Mouse (Mus musculus): ENCODE results near the gene Lpp.
A peak's percentile ranks its signal among the peaks of the same experiment; 100 is the strongest.

Gene Lpp

GRCm38 (mm10) chr16:24441338-24441737, 48.0 kb downstream of the Lpp start:
- no peak for DNase-seq

DNA sequence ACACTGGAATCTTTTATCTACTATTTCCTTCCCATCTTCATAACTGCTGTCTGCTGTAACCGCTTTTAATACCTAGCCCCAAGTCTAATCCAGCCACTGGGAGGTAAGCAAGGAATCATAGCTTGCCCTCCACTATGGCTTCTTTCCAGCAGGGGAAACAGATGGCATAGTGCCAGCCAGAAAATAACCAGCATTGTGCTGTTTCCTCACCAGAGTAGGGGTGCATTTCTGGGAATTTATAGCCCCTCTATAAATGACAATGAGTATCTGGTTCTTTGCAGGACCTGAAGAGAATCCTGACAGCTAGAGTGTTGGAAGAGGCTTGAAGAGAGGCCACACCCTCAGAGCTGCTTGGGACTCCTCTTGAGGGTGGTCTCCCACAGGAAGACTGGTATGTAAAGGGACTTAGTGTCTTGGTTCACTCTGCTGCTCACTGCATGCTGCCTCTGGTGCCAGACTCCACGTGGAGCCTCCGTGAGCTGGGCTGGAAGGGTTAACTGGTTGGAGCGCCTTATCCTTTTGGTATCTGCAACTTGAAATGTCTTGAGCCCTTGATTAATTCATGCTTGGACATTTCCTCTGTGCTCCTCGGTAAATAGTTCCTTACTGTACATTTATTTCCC, 49.3 kb downstream of the Lpp start:
- no peak for DNase-seq

DNA sequence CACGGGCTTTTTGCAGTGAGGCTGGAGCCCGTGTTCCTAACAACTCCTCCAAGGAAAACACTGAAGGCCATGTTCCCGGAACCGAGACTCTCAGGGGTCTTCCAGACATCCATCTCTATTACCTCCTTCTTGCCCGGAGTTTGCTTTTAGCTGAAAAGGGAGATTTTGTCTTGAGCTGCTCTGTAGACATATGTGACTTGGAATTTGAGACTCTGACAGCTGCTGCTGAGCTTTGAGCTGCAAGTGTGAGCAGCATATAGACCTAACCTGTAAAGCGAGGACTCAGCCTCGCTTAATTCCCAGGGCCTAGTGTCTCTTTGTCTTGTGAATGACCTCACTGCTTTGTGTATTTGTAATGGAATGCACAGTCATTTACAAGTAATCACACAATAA, 49.8 kb downstream of the Lpp start:
- DNase-seq = no peak

GRCm38 (mm10) chr16:24443555-24443954, 50.2 kb downstream of the Lpp start:
- no peak for DNase-seq

- no peak for DNase-seq
Observed at GRCm38 (mm10) chr16:24444818-24445217, 51.5 kb downstream of the Lpp start.

DNA sequence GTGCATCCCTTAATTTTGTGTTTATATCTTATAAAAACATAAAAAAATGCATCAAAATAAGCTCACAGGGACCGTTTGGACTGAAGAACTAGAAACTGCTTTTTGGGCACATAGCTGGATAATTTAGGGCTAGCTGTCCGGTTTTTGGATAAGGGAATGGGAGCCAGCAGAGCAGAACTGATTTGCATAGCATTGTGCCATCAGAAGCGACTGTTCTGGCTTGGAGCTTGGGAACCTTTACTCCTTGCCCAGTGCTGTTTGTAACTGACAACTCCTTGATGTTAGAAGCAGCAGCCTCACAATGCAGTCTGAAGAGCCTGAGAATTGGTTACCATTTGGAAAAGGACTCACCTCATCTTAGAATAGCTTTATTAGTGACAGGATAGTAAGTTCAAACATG, 52.2 kb downstream of the Lpp start:
- DNase-seq = no peak

- DNase-seq = no peak
Observed at GRCm38 (mm10) chr16:24446449-24446848, 53.1 kb downstream of the Lpp start.

DNA sequence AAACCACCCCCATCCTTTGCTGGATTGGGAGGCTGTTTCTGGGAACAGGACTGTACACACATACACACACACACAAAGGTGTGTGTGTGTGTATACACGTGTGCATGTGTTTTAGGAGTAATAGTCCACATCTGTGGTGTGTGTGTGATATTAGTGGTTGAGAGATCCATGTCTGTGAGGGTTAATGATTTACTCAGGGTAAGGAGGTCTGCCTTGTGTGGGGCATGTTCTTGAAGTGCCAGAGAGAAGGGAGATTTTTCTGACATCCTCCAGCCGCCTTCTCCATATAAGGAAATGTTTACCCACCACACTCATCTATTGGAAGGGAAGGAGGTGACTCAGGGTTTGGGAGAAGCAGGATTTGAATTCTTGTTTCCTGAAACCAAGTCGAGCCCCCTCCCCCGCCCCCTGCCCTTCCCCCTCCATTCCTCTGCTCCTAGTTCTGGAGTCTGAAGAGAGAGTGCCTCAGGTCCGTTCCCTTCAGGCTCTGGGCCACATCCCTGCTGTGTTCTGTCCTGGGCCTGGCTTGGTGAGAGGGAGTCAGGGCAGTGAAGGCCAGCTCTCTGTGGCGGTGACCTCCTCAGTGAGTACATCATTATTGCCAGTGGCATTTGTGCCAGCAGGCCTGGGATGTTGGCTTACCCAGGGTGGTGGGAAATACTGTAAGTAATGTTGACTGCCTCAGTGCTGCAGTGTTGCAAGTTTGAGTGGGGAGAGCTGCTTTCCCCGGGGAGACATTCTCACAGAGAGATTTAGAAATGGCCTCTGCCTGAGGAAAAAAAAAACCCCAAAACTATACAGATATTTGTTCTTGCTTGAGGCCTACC, 54.6 kb downstream of the Lpp start:
- DNase-seq = no peak

DNA sequence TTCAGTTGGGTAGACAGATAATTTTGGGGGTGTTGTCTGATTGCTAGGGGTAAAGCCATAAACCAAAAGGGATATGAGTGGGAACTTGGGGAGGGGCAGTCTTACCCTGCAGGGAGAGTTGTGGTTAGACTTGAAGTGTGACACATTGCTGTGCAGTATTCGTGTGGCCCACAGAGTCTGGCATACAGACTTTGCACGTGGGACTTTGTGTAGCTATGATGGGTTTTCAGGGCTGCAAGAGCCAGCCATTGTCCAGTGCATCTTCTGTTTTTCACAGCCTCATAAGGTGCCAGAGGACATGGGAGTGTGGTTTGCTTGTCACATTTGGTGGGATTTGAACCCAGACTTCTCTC, 55.2 kb downstream of the Lpp start:
- DNase-seq = peak; percentile 44

- peak; percentile 41 for DNase-seq
Observed at GRCm38 (mm10) chr16:24449806-24450205, 56.5 kb downstream of the Lpp start.

DNA sequence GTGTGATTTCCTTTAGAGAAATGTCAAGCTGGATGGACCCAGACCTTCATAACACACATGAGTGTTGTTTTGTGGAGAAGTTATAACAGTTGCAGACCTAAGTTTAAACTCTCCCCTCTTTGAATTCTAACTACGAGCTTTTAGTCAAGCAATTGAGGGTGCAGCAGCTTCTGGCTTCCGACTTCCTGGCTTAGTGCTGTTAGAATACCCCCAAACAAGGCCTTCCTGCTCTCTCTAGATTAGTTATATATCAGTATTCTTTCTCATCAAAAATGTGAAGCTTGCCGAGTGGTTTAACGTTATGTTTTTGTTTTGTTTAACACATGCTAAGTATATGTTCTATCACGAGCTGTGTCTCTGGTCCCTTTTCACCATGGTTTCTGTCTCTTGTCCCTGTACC, 56.9 kb downstream of the Lpp start:
- DNase-seq = peak; percentile 56

- DNase-seq = no peak
Observed at GRCm38 (mm10) chr16:24451123-24451522, 57.8 kb downstream of the Lpp start.

- no peak for DNase-seq
Observed at GRCm38 (mm10) chr16:24453536-24453935, 60.2 kb downstream of the Lpp start.

GRCm38 (mm10) chr16:24454493-24454892, 61.2 kb downstream of the Lpp start:
- DNase-seq = no peak

- no peak for DNase-seq
Observed at GRCm38 (mm10) chr16:24455361-24455855, 62.1 kb downstream of the Lpp start.

- DNase-seq = no peak
Observed at GRCm38 (mm10) chr16:24463842-24464241, 70.5 kb downstream of the Lpp start.

GRCm38 (mm10) chr16:24464436-24464835, 71.1 kb downstream of the Lpp start:
- DNase-seq = no peak

- DNase-seq = no peak
Observed at GRCm38 (mm10) chr16:24465633-24466032, 72.3 kb downstream of the Lpp start.

GRCm38 (mm10) chr16:24467544-24468290, 74.4 kb downstream of the Lpp start:
- no peak for DNase-seq

DNA sequence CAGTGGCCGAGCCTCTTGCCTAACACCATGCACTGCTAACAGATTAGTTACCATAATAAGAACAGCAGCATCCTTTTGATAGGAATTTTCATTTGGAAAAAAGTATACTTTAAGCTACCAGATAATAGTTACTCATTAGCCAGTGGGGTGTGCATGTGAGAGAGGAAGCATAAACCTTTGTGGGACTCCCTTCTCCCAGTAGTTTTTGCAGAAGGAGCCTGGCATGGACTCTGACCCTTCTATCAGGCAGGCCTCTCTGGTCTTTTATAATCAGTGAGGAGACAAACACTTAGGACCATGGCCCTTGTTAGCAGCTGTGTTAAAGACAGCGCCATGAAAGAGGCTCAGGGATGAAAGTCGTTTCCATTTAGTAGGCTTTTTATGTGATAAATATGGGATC, 76.0 kb downstream of the Lpp start:
- DNase-seq = no peak

DNA sequence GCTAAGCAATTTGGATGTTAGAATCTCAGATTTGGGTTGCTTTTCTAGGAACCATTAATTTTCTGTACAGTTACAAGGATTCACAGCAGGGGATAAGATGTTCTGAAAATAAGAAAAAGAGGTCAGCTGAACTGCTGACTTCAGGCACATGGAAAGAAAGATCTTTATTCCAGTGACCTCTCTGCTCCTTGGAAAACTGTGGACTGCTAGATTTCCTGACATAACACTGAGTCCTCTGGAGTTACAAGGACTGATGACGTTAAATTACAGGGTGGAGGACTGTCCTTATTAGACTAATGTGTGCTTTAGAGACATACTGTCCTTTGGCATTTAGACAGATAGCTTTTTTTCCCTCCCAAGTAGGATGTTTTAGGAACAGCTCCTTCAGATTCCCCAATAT, 77.3 kb downstream of the Lpp start:
- no peak for DNase-seq

GRCm38 (mm10) chr16:24471029-24471428, 77.7 kb downstream of the Lpp start:
- no peak for DNase-seq

DNA sequence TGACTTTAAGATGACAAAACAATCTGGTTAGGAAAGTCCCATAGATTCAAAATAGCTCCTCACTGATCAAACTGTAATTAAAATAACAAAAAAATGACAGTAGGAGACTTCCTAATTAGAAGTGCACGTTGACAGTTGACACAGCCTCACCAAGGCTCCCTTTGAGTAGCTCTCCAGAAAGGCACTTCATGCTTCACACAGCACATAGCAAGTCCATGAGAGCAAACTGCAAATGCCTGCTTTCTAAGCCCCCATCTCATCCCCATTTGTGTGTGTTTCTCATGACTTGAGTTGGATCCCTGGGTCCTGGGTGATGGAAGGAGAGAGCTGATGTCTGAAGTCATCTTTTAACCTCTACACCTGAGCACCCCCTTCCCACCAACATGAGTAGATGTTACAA, 78.5 kb downstream of the Lpp start:
- no peak for DNase-seq

GRCm38 (mm10) chr16:24473966-24474365, 80.7 kb downstream of the Lpp start:
- DNase-seq = no peak
